Mouse (Mus musculus): ENCODE data around the gene Fam187b. TPM values are rescaled to one million over a fixed set of nuclear protein-coding genes. Genes with fewer than 3 reads are reported as not detected.

The Fam187b gene
- polyA plus RNA-seq, 1 experiment = 0.63 TPM

- 86% methylated on average over 6 of the region's 6 CpGs for WGBS
- H3K27me3 ChIP-seq (ENCODE audit: control insufficient read depth, insufficient read depth, low read length) = no peaks in the 10 kb centered on the region
- peaks cover 1% of the 10 kb centered on the region; the same call in 1 of the 2 replicates for H3K36me3 ChIP-seq (ENCODE audit: control insufficient read depth, insufficient read depth, low read length)
- H3K4me1 ChIP-seq (ENCODE audit: control insufficient read depth, insufficient read depth, insufficient read length) = peaks cover 9% of the 10 kb centered on the region
- no peak overlapping the region for H3K27ac ChIP-seq (ENCODE audit: insufficient read depth, low read length)
- H3K4me3 ChIP-seq (ENCODE audit: extremely low read depth, insufficient read depth, insufficient read length) = no peak overlapping the region
- TF ChIP-seq POLR2A (IDR thresholded peaks at IDR 0.05; ENCODE audit: low read depth, low read length) (no peak), CTCF (IDR thresholded peaks at IDR 0.05; ENCODE audit: extremely low read depth, insufficient read depth, insufficient read length, insufficient replicate concordance) (no peak)
- DNase-seq (ENCODE audit: low read depth in 1 of 2, low spot score in 2 of 2) = no peak
Measured at GRCm38 (mm10) chr7:30959786-30960349, 13.7 kb upstream of the Fam187b start.

DNA sequence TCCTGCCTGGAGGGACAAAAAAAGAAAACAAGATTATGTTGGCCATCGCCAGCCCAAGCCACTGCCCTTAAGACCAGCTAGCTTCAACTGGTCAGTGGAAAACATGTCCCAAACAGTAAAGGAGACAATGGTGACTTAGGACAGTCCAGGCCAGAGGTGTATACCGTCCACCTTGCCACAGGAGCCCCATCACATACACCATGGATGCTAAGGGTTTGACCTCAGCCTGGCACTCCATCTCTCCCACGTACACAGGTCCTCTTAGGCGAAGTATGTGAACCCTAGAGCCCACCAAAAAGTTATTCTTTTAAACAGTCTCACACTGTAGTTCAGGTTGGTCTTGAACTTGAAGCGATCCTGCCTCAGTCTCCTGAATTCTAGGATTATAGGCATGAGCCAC is 10.7 kb upstream of the Fam187b start:
- DNase-seq (ENCODE audit: low read depth in 1 of 2, low spot score in 2 of 2) = no peak
- Histone ChIP-seq H3K4me1 (ENCODE audit: control insufficient read depth, insufficient read depth, insufficient read length) (peaks cover 5% of the 10 kb centered on the region; the same call in 1 of the 2 replicates), H3K36me3 (ENCODE audit: control insufficient read depth, insufficient read depth, low read length) (no peaks in the 10 kb centered on the region), H3K27me3 (ENCODE audit: control insufficient read depth, insufficient read depth, low read length) (no peaks in the 10 kb centered on the region), H3K27ac (ENCODE audit: insufficient read depth, low read length) (no peak overlapping the region), H3K4me3 (ENCODE audit: extremely low read depth, insufficient read depth, insufficient read length) (no peak overlapping the region)
- WGBS = 91% methylated on average over 5 of the region's 5 CpGs
- TF ChIP-seq POLR2A (IDR thresholded peaks at IDR 0.05; ENCODE audit: low read depth, low read length) = no peak
- no peak for TF ChIP-seq CTCF (IDR thresholded peaks at IDR 0.05; ENCODE audit: extremely low read depth, insufficient read depth, insufficient read length, insufficient replicate concordance)

DNA sequence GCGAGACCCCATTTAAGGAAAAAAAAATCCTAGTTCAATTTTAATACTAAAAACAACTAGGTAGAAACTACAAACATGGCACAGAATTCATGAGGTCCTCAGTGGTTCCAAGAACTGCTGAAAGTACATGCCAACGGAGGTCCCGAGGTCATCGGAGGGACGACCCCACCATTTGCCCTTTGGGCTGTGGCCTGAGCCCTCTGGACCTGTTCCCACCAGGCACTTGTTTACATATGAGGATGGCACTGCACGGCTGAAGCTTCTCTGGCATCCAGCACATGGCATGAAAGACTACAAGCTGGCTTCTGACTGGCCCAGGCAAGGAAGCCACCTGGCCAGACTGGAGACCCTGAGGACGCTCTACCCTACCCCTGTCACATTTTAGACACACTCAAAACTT is 9.2 kb upstream of the Fam187b start:
- no peaks in the 10 kb centered on the region for H3K4me1 ChIP-seq (ENCODE audit: control insufficient read depth, insufficient read depth, insufficient read length)
- TF ChIP-seq POLR2A (IDR thresholded peaks at IDR 0.05; ENCODE audit: low read depth, low read length) = no peak
- TF ChIP-seq CTCF (IDR thresholded peaks at IDR 0.05; ENCODE audit: extremely low read depth, insufficient read depth, insufficient read length, insufficient replicate concordance) = no peak
- no peaks in the 10 kb centered on the region for H3K36me3 ChIP-seq (ENCODE audit: control insufficient read depth, insufficient read depth, low read length)
- WGBS = 94% methylated on average over 7 of the region's 7 CpGs
- no peak overlapping the region for H3K27ac ChIP-seq (ENCODE audit: insufficient read depth, low read length)
- no peak for DNase-seq (ENCODE audit: low read depth in 1 of 2, low spot score in 2 of 2)
- no peak overlapping the region for H3K4me3 ChIP-seq (ENCODE audit: extremely low read depth, insufficient read depth, insufficient read length)
- H3K27me3 ChIP-seq (ENCODE audit: control insufficient read depth, insufficient read depth, low read length) = no peaks in the 10 kb centered on the region

- no peak for DNase-seq (ENCODE audit: low read depth in 1 of 2, low spot score in 2 of 2)
- Histone ChIP-seq H3K4me1 (ENCODE audit: control insufficient read depth, insufficient read depth, insufficient read length) (no peaks in the 10 kb centered on the region), H3K27ac (ENCODE audit: insufficient read depth, low read length) (no peak overlapping the region), H3K27me3 (ENCODE audit: control insufficient read depth, insufficient read depth, low read length) (no peaks in the 10 kb centered on the region), H3K4me3 (ENCODE audit: extremely low read depth, insufficient read depth, insufficient read length) (no peak overlapping the region), H3K36me3 (ENCODE audit: control insufficient read depth, insufficient read depth, low read length) (no peaks in the 10 kb centered on the region)
- TF ChIP-seq CTCF (IDR thresholded peaks at IDR 0.05; ENCODE audit: extremely low read depth, insufficient read depth, insufficient read length, insufficient replicate concordance) (no peak), POLR2A (IDR thresholded peaks at IDR 0.05; ENCODE audit: low read depth, low read length) (no peak)
- WGBS = 91% methylated on average over 14 of the region's 14 CpGs
Measured at GRCm38 (mm10) chr7:30965677-30966076, 7.9 kb upstream of the Fam187b start.

DNA sequence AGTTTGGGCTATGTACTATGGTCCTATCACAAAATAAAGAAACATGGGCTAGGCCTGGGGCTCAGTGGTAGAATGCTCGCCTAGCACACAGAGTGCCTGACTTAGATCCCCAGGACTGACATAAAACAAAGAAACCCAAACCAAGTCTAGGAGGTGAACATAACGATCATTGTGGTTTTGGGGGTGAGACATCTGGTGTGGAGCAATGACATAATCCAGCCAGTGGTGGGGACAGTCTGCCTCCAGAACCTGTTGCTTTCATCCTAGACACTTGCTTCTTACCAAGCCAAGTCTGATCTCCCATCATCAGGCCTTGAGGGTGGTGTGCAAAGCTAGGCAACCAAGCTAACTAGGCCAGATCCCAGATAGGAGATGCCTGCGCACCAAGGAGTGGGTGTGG is 6.9 kb upstream of the Fam187b start:
- Histone ChIP-seq H3K27me3 (ENCODE audit: control insufficient read depth, insufficient read depth, low read length) (no peaks in the 10 kb centered on the region), H3K4me1 (ENCODE audit: control insufficient read depth, insufficient read depth, insufficient read length) (no peaks in the 10 kb centered on the region), H3K4me3 (ENCODE audit: extremely low read depth, insufficient read depth, insufficient read length) (no peak overlapping the region), H3K36me3 (ENCODE audit: control insufficient read depth, insufficient read depth, low read length) (no peaks in the 10 kb centered on the region), H3K27ac (ENCODE audit: insufficient read depth, low read length) (no peak overlapping the region)
- TF ChIP-seq POLR2A (IDR thresholded peaks at IDR 0.05; ENCODE audit: low read depth, low read length) (no peak), CTCF (IDR thresholded peaks at IDR 0.05; ENCODE audit: extremely low read depth, insufficient read depth, insufficient read length, insufficient replicate concordance) (no peak)
- WGBS = 46% methylated on average over 3 of the region's 3 CpGs
- DNase-seq (ENCODE audit: low read depth in 1 of 2, low spot score in 2 of 2) = no peak

DNA sequence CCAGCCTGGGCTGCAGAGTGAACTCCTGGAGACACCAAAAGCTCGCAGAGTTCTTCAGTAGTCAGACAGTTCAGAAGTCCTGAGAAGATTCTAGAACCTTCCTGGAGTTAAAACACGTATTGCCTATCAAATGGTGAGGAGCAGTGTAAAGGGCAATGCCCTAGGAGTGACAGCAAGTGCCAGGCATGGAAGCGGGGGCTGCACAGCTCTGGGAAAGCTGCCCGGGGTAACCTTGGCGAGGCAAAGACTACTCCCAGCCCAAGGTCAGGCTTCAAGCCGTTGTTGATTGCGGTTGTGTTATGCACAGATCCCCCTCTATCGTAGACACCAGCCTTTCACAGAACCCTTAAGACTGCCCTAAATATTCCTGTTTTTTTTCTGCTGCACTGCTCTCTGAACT is 5.0 kb upstream of the Fam187b start:
- WGBS = 94% methylated on average over 8 of the region's 8 CpGs
- DNase-seq (ENCODE audit: low read depth in 1 of 2, low spot score in 2 of 2) = no peak
- no peak overlapping the region for H3K27ac ChIP-seq (ENCODE audit: insufficient read depth, low read length)
- no peak for TF ChIP-seq CTCF (IDR thresholded peaks at IDR 0.05; ENCODE audit: extremely low read depth, insufficient read depth, insufficient read length, insufficient replicate concordance)
- TF ChIP-seq POLR2A (IDR thresholded peaks at IDR 0.05; ENCODE audit: low read depth, low read length) = no peak
- H3K4me3 ChIP-seq (ENCODE audit: extremely low read depth, insufficient read depth, insufficient read length) = no peak overlapping the region
- H3K36me3 ChIP-seq (ENCODE audit: control insufficient read depth, insufficient read depth, low read length) = no peaks in the 10 kb centered on the region
- peaks cover 7% of the 10 kb centered on the region; the same call in 1 of the 2 replicates for H3K4me1 ChIP-seq (ENCODE audit: control insufficient read depth, insufficient read depth, insufficient read length)
- peaks cover 3% of the 10 kb centered on the region; the same call in 1 of the 2 replicates for H3K27me3 ChIP-seq (ENCODE audit: control insufficient read depth, insufficient read depth, low read length)

DNA sequence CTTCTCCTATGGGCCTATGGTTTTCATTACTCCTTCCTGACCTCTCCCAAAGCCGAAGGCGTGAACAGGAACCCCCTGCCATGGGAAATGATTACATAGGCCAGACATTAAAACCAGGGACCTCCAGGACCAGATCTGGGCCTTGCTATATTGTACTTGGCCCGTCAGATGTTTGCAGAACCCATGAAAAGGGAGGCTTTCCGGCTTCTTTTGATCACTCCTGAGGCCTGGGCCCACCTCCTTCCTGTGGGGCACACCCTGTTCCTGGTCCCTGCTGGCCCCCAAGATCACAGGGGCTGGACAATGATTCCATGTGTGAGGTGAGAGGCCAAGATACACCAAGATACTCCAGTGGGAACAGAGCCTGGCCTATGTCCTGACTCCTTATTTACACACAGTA is 4.4 kb upstream of the Fam187b start:
- peaks cover 3% of the 10 kb centered on the region; the same call in 1 of the 2 replicates for H3K27me3 ChIP-seq (ENCODE audit: control insufficient read depth, insufficient read depth, low read length)
- no peak overlapping the region for H3K27ac ChIP-seq (ENCODE audit: insufficient read depth, low read length)
- no peak overlapping the region for H3K4me3 ChIP-seq (ENCODE audit: extremely low read depth, insufficient read depth, insufficient read length)
- DNase-seq (ENCODE audit: low read depth in 1 of 2, low spot score in 2 of 2) = no peak
- 86% methylated on average over 4 of the region's 4 CpGs for WGBS
- no peaks in the 10 kb centered on the region for H3K36me3 ChIP-seq (ENCODE audit: control insufficient read depth, insufficient read depth, low read length)
- H3K4me1 ChIP-seq (ENCODE audit: control insufficient read depth, insufficient read depth, insufficient read length) = peaks cover 8% of the 10 kb centered on the region; the same call in 1 of the 2 replicates
- TF ChIP-seq CTCF (IDR thresholded peaks at IDR 0.05; ENCODE audit: extremely low read depth, insufficient read depth, insufficient read length, insufficient replicate concordance) = no peak
- no peak for TF ChIP-seq POLR2A (IDR thresholded peaks at IDR 0.05; ENCODE audit: low read depth, low read length)

Measured in spleen, adult 2 months (tissue).